Mouse (Mus musculus): ENCODE data around the gene Samd4b. TPM values are rescaled to one million over a fixed set of nuclear protein-coding genes. Genes with fewer than 3 reads are reported as not detected.

Gene Samd4b
- total RNA-seq, 2 experiments from 2014 or later, result 67.9 to 70.0 TPM

DNA sequence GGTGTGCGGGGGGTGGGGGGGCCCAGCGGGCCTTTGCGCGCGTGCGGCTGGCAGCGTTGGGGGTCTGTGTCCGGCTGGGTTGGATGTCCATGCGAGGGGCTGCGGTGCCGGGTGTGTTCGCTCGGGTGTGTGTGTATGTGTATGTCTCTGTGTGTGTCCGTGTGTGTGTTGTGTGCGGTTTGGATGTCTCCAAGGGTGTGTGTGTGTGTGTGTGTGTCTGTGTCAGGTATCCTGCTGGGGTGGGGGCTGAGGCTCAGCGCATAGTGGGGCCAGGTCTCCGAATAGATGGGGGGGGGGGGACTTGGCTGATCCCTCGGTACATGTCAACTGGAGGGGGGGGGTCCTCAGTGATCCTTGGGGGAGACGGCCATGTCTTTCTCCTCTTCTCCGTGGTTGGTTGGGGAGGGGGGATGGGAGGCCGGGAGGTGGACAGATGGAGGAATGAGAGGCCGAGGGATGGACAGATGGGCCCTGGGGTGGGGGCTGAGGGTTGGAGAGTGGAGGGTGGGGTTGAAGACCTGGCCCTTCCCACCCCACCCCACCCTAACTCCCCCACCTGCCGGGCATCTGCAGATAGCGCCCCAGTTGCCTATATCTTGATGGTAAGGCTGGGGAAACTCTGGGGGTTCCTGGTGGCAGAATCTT is 145.5 kb downstream of the Samd4b start:
- peak; percentile 63 for DNase-seq
- intact Hi-C loops (cut with DNase I), result no loop called here

DNA sequence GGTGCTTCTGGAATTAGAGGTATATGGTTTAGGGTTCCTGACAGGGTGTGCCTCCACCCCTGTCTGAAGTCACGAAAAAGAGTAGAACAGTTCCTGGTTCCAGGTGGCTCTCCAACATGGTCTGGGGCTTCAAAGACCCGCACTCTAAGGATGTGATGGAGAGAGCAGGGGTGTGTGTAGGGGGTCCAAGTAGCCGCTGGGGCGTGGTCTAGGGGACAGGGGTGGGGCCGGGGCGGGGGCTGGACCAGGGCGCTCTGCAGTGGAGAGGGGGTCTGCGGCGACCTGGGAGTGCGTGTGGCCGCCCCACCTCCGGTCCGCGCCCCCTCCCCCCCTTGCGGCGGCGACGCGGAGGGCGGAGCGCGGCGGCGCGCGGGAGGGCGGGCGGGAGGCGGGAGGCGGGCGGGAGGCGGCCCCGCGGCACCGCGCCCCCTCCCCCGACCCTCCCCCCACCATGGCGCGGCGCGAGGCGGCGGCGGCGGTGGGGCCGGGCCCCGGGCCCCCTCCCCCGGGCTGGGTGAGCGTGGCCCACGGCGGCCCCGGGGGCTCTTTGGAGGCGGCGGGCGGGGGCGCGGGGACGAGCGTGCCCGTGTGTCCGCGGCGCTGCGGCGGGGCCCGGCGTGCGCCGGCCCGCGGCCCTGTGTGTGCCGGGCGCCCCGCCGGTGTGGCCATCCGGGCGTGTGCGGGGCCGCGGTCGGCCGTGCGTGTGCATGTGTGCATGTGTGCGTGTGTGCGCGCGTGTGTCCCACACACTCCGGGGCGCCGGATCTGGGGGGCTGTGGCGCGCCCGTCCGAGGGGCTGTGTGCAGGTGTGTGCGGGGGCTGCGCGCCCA is 146.2 kb downstream of the Samd4b start, which contains the start of gene Lrfn1:
Gene Lrfn1 (plus strand): TSS at position 450 of the 830 bp plus-strand sequence.
- intact Hi-C loops (cut with DNase I), result no loop called here
- peak; percentile 47 for DNase-seq

DNA sequence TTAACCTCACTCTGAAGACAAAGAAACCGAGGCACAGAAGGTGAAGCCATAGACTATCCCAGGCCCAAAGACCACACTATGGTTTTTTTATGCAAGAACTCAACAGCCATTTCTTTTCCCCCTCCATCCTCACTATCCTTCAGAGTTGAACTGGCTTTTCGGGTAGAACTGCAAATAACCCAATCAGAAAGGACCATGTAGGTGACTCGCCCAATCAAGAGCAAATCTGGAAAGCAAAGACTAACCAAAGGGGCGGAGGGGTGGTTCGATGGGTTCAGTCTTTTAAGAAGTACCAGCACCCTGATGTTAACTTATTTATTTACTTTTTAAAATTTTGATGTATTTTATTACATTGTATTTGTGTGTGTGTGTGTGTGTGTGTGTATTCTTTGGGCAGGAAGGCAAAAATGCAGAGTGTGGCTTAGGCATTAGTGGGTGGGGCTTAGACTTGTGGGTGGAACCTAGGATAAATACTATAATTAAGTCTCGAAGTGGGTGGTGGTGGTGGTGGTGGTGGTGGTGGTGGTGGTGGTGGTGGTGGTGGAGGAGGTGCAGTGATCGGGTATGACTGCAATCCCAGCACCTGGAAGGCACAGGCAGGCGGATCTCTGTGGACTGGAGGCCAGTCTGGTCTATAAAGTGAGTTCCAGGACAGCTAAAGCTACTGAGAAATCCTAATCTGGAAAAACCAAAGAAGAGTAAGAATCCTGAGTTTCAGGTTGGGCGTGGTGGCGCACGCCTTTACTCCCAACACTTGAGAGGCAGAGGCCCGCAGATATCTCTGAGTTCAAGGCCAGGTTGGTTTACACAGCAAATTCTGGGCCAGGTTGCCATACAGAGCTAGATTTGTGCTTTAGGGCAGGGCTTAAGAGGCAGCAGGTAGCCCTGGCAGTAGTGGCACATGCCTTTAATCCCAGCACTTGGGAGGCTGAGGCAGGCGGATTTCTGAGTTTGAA is 149.8 kb downstream of the Samd4b start:
- intact Hi-C loops (cut with DNase I), result loop anchor here (2.0 to 5.0 kb wide), 2 partner anchors 153 to 269 kb away; partner anchors contain the start of gene Fbxo17
- DNase-seq, result no peak

DNA sequence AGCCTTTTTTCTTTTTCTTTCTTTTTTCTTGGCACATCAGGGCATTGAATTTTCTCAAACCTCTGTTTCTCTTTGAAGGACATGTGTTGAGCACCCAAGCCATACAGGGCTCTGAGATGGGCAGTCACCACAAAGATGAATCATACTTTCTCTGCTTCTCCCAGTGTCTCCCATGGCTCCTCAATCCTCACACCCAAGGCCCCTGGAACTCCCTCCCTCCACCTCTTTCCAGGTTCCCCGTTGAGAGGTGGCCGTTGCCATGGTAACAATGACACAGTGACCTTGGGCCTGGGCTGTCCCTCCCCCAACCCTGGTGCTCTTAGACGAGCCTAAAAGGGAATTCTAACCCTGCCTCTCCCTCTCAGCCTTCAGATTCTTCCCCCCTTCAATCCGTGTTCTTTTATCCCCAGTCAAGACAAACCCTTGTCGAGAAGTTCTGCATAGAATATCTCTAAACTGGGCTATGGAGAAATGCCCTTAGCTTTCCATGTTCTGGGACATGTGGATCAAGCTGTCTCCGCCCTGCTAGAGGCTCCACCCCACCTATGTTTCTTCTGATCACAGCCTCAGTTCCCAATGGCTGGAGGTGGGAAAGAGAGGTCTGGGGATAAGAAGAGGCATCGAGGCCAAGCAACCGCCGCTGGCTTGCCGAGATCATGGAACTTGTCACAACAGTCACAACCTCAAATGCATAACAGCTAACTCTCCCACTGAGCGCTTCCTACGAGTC is 150.7 kb downstream of the Samd4b start:
- intact Hi-C loops (cut with DNase I), result loop anchor here (2.0 to 5.0 kb wide), 2 partner anchors 154 to 270 kb away; partner anchors contain the start of gene Fbxo17
- peak; percentile 51 for DNase-seq

DNA sequence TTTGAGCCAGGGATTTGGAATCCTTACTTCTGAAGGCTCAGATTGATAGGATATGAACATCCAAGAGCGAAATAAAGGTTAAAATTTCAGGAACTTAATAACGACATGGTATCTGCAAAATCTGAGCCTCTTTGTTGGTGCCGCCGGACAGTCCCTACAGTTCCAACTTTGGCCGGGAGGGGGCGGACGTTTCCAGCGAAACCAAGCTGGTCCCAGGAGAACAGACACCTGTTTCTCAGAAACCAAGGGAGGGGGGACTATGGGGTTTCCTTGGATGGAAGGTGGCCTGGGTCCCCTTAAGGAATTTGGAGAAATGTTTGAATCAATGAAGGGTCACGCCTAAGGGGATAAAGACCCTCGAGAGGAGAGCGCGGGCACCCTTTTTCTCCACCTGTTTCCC is 151.5 kb downstream of the Samd4b start:
- peak; percentile 82 for DNase-seq
- intact Hi-C loops (cut with DNase I), result loop anchor here (2.0 to 5.0 kb wide), 2 partner anchors 154 to 271 kb away; partner anchors contain the start of gene Fbxo17

DNA sequence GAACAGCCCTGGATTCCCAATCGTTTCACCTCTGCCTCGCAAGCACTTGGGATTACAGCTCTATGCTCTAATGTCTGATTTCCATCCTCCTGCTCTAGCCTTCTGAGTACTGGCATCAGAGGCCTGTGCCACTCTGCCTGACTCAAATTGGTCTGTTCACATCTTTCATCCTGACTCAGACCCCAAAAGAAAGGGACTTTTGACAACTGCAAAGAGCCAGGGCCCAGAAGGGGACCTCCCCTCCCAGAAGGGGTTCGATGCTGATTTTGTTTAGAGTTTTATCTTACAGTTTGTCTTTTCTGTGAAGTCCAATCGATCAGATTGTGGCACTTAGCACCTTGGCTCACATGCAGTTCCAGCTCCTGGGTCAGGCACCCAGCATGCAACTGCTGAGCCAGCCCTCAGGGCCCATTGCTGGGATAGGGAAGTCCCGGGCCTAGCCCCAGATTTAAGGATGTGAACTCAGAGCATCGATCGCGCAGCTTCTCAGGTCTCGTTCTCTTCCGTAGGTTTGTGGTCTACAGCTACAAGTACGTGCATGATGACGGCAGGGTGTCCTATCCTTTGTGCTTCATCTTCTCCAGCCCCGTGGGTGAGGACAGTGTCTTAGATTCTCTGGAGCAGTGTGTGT is 153.5 kb downstream of the Samd4b start:
- intact Hi-C loops (cut with DNase I), result no loop called here
- no peak for DNase-seq

DNA sequence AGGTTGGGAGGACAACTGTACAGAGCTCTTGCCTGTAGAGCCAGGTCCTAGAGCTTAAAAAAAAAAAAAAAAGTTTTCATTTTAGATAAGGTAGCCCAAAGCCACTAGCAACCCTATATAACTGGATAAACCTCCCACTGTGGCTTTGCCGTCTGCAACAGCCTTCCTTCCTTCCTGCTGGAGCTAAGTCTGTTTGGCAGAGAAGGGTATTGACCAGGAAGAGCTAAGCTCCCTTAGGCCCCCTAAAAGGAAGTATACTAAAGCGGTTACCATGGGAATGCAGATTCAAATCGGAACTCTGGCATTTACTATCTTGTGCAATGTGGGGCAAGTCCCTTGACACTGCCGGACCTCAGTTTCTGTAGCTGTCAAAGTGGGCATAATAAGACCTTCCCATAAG is 155.3 kb downstream of the Samd4b start:
- DNase-seq, result no peak
- intact Hi-C loops (cut with DNase I), result no loop called here

DNA sequence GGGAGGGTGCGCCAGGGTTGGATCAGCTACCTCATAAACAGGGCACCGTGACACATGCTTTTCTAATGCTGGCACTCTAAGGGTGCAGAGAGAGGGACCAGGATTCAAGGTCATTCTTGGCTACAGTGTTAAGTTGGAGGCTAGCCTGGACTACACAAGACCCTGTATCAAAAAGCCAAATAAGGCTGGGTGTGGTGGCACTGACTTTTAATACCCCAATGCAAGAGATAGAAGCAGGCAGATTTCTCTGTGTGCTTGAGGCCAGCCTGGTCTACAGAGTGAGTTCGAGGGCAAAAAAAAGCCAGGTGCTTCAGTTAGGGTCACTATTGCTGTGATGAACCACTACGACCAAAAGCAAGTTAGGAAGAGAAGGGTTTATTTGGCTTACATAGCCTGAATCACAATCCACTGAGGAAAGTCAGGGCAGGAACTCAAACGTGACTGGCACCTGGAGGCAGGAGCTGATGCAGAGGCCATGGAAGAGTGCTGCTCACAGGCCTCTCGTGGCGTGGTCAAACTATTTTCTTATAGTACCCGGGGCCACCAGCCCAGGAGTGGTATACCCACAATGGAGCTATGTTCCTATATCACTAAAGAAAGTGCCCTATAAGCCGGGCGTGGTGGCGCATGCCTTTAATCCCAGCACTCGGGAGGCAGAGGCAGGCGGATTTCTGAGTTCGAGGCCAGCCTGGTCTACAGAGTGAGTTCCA is 156.0 kb downstream of the Samd4b start:
- no peak for DNase-seq
- intact Hi-C loops (cut with DNase I), result no loop called here

DNA sequence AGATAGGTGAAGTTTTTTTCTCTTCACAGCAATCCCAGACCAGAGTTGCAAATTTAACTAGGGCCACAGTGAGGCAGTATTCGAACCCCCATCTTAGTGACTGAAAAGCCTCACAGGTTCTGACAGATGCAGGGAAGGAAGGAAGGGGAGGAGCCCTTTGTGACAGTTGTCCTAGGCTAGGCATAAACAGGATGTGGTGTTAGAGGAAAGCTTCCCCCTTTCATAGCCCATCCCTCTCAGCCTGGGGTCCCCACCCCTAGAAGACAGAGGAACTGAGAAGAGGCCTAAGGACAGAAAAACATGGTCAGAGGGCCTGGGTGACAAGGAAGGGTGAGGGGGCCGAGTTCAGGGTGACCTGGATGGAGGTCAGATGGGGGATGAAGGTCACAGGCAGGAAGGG is 157.2 kb downstream of the Samd4b start:
- intact Hi-C loops (cut with DNase I), result no loop called here
- no peak for DNase-seq

DNA sequence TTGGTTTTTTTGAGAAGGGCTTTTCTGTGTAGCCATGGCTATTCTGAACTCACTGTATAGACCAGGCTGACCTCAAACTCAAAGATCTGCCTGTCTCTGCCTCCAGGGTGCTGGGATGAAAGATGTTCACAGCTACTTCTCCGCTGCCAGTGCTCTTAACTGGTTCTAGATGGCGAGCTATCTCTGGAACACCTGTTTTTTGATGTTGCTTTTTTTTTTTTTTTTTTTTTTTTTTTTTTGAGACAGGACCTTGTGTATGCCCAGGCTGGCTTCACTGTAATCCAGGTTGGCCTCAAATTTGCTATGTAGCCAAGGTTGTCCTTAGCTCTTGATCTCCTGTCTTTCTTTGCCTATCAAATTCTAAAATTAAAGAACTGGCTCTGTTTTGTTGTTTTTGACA is 159.2 kb downstream of the Samd4b start:
- intact Hi-C loops (cut with DNase I), result no loop called here
- DNase-seq, result no peak

DNA sequence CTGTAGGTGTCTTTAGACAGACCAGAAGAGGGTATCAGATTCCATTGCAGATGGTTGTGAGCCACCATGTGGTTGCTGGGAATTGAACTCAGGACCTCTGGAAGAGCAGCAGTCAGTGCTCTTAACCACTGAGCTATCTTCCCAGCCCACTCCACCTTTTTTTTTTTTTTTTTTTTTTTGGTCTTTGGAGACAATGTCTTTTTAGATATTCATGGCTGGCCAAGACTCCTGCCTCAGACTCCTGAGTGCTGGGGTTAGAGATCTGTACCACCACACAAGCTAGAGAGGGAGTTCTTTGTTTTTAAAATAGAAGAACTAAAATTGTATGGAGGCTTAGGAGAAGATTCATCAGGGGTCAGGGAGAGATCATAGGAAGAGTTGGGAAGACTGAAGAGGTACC is 160.0 kb downstream of the Samd4b start:
- DNase-seq, result no peak
- intact Hi-C loops (cut with DNase I), result no loop called here

DNA sequence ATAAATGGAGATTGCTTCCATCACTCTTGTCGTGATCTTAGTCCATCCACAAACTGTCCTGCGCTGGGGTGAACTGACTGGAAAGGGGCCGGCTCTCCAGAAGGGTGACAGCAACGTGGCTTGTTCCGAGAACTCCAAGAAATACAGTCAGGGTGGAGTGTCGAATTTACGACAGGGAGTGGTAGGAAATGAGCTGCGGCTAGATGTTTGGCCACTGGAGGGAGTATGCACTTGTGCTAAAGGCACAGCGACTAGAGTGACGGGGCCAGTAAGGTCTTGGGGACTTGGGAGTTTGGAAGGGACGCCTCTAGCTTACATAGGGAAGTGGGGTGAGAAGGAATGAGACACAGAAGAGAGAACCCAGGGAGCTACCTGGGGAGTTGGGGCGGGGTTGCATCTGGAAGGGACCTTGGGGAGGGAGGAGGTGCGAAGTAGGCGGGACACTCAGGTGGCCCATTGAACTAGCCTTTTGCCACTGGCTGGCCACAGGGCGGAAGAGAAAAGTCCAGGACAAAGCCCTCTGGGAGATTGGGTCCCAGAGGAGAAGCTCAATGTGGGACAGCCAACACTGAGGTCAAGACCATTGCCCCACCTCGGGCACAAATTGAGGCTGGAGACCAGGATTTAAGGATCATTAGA is 160.9 kb downstream of the Samd4b start, which contains the start of gene Gmfg:
Gene Gmfg (plus strand): TSS at position 516 of the 639 bp plus-strand sequence.
- intact Hi-C loops (cut with DNase I), result no loop called here
- peak; percentile 86 for DNase-seq

DNA sequence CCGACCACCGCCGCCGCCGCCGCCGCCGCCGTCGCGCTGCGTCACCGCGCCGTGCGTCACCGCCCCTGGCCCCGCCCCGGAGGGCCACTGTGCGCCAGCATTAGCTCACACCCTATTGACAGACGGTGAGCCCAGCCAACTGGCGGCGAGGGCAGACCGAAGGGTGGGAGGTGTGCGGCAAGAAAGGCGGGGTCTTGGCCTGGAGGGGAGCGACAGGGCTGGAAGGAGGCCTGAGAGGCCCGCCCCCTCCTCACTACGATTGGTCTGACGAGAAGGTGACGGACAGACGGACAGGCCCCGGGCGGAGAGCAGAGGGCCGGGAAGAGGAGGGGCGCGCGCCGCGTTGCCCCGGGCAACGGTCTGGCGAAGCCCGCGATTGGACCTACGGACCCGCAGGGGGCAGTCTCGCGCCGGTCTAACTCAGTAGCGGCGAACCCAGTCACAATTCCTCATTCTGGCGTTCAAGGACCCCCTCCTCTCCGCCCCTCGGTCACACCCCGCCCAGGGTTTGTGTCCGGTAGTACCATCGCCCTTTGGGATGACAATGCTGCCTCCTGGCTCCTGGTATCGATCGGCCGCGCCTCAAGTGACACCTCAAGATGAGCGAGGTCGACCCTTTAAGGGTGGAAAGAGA is 161.6 kb downstream of the Samd4b start:
- intact Hi-C loops (cut with DNase I), result no loop called here
- peak; percentile 100 for DNase-seq

DNA sequence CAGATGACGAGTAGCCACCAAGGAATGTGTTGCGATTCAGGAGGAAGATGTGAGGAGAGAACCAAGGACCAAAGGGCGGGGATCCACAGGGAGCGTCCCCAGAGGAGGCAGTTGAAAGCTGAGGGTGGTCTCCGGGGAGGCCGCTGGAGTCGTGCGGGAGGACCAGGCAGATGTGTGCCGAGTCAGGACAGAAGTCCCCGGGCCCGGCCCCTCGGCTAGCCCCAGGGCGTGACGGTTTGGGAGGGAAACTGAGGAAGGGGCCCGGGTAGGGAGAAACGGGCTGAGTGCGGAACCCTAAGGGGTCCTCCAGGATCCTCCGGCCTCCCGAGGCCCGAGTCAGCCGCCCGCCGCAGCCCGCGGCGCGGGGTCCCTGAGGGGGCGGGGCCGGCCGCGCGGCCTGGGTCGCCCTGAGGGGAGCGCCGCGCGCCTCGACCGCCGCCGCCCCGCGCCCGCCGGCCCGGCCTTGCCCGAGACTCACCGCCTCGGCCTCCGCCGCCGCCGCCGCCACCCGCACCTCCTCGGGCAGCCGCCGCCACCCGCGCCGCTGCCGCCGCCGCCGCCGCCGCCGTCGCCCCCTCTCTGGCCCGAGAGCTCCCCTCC is 162.2 kb downstream of the Samd4b start:
- peak; percentile 42 for DNase-seq
- intact Hi-C loops (cut with DNase I), result no loop called here

DNA sequence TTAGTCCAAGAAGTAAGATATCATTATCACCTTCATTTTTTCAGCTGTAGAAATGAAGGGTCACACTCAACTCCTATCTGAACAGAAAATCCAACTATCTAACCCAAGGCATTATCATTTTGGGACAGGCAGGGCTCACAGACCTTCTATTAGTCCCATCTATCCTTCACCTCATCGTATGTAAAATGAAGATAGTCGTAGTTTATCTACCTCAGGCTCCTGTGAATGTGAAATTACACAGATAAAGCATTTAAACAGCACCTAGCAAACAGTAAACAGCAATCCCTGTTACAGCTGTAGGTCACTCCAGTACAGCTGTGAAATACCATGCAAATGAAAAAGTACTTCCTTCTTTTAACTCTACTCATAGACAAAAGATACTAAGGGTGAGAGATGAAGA is 165.7 kb downstream of the Samd4b start:
- intact Hi-C loops (cut with DNase I), result no loop called here
- no peak for DNase-seq

DNA sequence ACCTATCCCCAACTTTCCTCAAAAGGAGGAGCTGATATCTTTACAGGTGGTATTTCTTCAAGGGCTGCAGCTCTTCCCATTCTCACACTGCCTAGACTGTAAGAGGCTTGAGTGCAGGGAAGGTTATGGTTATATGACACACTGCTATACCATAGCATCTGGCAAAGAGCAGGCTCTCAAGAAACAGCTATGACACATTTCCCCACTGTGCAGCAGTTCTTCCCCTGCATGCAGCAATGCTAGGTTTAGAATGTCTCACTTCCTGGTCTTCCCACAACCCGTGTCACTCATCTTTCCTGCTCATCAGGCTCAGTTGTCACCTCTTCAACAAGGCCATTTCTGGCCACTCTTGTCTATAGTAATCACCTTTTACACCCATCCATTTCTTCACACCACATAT is 167.4 kb downstream of the Samd4b start:
- intact Hi-C loops (cut with DNase I), result no loop called here
- no peak for DNase-seq

DNA sequence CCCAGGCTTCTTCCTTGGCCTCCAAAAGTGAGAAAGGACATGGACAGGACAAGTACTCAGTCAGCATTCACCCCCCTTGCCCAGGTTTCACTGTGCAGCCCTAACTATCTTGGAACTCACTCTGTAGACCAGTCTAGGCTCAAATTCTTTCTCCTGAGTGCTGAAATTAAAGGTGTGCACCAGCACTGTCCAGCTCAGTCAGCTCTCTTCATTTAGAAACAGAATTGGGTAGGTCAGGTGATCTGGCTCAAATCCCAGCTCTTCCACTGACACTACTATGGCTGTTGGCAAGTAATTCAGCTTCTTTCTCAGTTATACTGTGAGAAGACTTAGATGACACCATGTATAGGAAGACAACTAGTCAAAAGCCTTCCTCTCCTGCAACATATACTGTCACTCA is 170.2 kb downstream of the Samd4b start:
- no peak for DNase-seq
- intact Hi-C loops (cut with DNase I), result no loop called here

DNA sequence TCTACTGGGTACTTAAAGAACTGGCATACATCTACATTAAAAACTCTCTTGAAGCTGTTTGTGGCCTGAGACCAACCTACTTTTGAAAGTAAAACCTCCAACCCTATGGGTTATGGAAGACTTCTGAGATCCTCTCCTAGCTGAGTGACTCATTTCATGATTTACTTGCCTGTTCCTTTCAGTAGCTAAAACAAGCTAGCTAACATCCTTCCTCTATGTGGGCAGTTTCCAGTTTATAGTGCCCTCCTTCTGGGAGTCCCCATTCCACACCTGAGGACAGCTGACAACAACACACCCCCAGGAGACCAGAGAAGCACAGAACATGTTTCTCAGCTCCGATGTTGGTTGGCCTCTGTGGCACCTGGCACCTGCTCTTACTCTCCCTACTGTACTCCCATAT is 174.9 kb downstream of the Samd4b start:
- intact Hi-C loops (cut with DNase I), result no loop called here
- DNase-seq, result no peak

All from left cerebral cortex, postnatal 4 days (tissue).